Mouse (Mus musculus) kidney, postnatal 14 days (tissue): ENCODE results near the gene Fem1a.
A peak's percentile ranks its signal among the peaks of the same experiment; 100 is the strongest.

Experiments used
- DNase-seq: peaks from one replicate; pipeline ENCODE4 v3.0.0; 2022; ENCODE audit warnings: mixed read lengths

Fem1a gene

DNA sequence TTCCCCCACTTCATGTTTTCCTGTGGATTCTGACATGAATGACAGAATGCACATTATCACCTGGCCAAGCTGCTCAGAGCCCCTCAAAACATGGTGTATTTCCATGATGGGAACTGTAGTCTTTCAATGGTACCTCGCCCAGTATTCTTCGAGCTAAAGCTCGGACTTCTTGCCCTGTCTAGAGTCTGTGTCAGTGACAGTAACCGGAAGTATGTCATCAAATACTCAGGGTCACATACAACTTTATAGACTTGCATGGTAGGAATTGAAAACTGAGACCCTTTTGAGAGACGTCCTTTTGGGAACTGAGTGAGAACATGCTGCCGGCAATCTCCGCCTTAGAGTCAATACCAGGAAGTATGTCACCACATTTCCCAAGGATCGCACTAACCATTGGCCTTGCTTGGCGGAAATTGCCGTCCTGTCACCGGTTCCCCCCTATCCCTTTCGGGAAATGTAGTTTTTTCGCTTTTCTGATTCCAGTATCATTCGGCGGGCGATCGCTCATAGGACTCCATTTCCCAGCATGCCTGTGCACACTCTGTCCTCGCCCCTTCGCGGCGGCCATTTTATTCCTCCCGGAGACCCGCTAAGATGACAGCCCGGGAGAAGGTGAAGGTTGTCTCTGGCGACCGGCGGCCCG lies at the start of gene Fem1a:
Fem1a (plus strand) TSS at position 572 of the 643 bp plus-strand sequence.
- peak; percentile 96 for DNase-seq

DNA sequence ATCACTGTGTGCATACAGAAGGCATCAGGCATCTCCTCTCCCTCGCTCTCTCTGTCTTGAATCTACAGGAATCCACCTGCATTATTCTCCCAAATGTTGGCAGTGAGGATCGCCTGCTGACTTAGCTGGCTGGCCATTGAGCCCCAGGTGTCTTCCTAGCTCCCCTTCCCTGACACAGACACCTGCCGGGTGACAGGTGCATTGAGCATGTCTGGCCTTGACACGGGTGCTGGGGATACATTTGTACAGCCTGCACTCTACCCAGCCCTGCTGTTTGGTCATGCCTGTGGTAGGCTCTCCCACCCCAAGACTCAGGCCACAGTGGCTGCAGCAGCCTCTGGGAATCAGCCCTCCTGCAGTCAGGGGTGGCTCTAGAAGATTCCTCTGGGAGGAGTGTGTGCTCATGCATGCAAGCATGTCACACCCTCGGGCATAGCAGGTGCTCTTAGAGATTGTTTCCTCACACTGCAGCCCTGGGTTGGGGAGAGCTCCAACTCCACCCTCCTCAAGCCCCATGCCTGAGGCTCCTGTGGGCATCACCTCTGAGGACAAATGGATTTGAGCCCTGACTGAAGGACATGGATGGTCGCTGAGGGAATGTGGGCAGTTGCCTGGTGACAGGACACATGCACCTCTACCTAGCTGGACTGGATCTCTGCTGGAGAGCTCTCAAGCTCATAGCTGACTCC lies 49.5 kb upstream of the Fem1a start:
- no peak for DNase-seq

DNA sequence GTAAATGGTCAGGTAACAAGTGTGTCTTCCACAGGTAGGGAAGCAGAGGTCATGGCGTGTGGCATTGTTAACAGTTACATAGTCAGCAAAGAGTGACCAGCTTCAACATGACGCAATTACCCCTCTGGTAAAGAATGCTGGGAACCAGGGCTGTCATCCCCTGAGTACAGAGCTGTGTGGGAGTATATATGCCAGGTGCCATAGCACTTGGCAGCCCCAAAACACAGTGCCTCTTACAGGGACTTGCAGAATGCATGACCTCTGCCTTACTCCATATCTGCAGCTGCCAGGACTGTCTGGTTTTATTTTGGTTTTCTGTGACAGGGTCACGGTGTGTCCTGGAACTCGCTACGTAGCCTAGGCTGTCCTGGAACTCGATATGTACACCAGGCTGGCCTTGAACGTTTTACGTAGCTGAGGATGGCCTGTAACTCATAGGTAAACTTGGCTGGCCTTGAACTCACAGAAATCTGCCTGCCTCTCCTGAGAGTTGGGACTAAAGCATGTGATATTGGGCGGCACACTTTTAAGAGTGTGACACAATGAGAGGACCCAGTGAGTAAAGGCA lies 48.6 kb upstream of the Fem1a start:
- no peak for DNase-seq

GRCm38 (mm10) chr17:56208821-56209220 lies 47.8 kb upstream of the Fem1a start:
- no peak for DNase-seq

DNA sequence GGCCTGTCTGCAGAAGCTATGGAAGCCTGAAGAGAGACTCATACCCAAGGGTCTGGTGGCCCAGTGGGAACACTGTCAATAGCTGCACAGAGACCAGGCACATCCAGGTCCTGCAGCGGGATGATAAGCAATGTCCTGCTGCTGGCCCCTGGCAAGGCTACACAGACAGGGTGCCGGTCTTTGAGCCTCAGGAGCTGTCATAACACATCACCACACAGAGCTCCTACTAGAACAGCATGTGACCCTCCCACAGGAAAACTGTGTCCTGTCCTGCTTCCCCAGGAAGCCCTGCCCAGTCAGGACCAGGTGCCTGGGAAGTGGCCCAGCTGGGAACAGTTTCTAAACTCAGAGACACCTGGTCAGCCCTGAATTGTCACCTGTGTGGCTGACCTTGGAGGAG lies 45.5 kb upstream of the Fem1a start:
- DNase-seq, result peak; percentile 35

DNA sequence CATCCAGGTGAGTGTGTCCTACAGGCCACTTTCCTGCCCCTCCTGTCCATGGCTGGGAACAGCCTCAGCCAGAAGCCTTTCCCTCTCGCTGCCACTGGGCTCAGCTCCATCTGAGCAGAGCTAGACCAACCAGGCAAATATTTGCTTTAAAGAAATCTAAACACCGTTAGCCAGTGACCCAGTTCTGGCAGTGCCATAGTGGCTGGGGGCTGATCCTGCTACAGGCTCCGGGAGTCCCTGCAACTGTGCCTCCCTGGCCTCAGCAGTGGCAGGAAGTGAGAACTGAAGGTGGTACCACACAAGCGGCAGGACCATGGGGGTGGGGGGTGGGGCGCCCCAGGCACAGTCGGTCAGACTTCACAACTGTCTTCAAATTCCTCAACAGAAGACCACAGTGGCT lies 43.9 kb upstream of the Fem1a start:
- no peak for DNase-seq

DNA sequence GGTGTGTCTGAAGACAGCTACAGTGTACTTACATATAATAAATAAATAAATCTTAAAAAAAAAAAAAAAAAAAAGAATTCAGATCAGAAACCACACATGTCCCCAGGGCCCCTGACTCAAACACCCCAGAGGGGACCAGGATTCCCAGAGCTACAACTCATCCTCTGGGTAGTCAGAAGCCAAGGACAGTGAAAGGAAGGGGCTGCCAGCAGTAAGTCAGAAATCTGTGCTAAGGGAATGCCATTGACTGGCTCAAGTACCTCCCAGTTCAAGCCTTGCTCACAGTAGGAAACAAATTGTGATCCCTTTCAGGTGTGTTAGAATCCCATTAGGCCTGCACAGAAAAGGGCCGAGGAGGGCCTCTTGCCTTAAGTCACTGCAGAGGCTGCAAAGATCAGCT lies 42.4 kb upstream of the Fem1a start:
- no peak for DNase-seq

DNA sequence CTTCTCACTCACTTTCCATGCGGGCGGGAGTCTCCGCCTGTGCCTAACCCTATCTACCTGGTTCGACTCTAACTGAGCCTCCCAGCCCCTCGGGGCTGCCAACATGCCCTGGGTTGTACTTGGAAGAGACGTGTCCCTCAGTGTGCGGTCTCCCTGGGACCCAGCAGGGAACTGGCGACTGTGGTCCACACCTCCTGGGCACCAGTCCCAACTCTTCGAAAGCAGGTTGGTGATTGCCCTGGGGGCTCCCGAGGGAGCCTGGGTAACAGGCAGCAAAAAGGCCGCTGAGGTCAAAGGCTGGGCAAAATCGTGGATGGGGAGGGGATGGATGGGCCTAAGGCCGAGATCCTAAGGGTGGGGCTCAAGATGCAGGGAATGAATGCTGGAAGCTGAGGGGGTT lies 38.9 kb upstream of the Fem1a start:
- DNase-seq, result no peak

GRCm38 (mm10) chr17:56218377-56219191 lies 38.0 kb upstream of the Fem1a start, which contains the start of gene Dpp9:
Gene Dpp9, minus strand, starts transcription at chr17:56218905.
- DNase-seq, result peak; percentile 94

- no peak for DNase-seq
Observed at GRCm38 (mm10) chr17:56219251-56219650, 37.4 kb upstream of the Fem1a start.

DNA sequence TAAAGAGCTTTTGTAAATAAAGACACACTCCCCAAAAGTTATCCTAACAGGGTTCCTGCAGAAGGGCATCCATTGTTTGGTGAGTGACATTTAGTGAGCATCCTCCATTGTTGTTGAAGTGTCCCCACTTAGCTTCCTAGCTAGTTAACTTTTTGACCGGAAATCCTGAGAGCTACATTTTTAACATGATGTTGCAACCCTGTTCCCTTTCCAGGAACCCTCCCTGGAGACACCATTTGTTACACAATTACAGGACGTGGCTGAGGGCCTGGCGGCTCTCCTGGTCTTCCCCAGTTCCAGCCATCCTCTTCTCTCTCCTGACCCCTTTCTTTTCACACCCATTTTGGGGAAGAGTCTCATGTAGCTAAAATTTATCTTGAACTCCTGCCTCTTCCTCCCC lies 36.8 kb upstream of the Fem1a start:
- DNase-seq, result peak; percentile 73

GRCm38 (mm10) chr17:56224916-56225315 lies 31.7 kb upstream of the Fem1a start:
- DNase-seq, result no peak

DNA sequence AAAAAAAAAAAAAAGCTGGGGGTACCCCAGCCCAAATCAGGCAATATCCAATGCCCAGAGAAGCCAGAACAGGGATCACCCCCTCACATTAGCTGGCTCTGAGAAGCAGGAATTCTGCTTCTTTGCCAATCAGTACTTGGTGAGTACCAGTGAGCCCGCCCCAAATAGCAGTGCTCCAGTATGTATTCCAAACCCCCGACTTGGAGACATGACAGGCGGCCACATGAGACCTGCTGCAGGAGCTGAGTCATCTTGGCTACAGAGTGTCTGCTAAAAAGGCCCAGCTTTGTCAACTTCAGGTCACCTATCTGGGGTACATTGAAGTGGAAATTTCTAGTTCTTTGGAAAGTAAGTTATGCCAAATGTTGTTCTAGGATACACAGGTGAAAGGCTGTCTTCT lies 30.0 kb upstream of the Fem1a start:
- no peak for DNase-seq

DNA sequence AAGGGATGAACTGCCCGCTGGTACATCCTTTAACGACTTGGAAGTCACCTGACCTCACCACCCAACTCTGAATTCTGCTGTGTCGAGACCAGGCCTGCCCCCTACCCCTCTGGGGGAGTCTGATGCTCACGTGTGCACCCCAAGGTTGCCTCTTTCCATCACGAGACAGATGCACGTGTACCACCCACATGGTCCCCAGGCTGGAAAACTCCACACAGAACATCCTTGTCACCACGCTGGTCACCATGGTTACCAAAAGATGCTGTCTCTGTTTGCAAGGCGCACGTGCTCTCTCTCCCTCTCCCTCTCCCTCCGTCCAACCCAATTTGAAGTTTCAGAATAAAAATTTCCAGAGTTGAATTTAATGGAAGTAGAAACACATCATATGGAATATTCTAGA lies 26.7 kb upstream of the Fem1a start:
- DNase-seq, result no peak

- DNase-seq, result no peak
Observed at GRCm38 (mm10) chr17:56233389-56233788, 23.2 kb upstream of the Fem1a start.

GRCm38 (mm10) chr17:56233818-56234469 lies 22.7 kb upstream of the Fem1a start:
- peak; percentile 71 for DNase-seq

DNA sequence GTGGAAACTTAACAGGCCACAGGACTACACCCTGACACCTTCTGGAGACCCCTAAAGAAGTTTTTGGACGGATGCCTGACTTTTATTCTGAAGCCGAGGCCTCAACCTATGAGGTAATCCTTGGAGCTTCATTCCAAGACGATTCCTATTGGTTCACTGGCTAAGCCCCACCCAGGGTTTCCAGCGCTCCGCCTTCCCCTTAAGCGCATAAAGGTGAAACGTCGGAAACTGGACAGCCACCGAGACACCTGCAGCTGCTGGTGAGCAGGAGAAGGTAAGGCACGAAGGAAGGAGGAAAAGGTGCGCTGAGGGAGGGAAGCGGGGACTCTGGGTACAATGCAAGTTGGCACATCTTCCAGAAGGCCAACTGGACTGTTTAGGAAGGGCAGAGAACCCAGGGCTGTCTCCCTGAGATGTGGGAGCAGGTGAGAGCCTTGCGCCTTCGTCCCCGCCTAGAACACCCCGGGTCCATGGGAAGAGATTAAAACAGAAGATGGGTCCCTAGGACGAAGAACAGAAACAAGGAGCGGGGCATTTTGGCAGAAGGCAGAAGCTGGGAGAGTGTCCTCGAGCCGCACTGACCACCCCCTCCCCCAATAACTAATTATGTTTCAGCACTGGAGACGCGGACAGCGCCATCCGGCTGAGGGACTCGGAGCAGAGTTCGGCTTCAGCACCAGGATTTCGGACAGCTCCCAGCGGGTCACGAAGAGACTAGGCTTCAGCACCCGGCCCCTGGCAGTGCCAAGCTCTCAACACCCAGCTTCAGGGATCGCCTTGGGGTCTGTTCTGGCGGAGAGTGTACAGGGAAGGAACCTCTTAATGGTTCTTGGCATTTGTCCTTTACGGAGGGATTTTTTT lies 14.8 kb upstream of the Fem1a start:
- peak; percentile 92 for DNase-seq

DNA sequence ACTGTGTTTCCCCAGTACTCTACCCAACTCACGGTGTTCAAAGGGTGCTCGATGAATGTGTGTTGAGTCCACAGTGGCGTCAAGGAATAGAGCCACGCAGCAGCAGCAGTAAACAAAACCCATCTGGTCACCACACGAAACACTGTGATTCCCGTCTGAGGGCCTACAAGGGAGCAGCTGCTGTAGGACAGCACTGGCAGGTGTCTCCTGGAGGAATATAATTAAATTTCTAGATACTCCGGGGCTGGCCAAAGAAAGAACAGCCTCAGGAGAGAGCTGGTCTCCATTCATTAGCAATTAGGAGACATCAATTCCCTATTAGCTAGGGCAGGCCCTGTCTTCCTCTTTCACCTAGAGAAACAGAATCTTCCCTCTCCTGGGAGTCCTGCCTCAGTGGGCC lies 11.0 kb upstream of the Fem1a start:
- no peak for DNase-seq

GRCm38 (mm10) chr17:56251136-56251829 lies 5.3 kb upstream of the Fem1a start:
- DNase-seq, result peak; percentile 79

DNA sequence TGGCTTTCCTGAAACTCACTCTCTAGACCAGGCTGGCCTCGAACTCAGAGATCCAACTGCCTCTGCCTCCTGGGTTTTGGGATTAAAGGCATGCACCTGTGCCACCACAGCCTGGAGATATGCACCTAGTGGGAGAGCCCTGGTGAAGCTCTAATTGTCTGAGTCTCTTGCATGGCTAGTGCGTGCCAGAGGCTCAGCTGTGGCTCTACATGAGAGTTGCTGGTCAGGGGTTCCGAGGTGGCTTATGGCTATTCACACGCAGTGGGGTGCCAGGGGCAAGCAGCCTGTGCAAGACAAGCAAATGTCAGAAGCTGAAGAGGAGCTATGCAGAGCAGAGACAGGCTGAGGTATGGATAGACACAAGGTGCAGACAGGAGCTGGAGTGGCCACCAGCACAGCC lies 1.9 kb upstream of the Fem1a start:
- DNase-seq, result no peak

DNA sequence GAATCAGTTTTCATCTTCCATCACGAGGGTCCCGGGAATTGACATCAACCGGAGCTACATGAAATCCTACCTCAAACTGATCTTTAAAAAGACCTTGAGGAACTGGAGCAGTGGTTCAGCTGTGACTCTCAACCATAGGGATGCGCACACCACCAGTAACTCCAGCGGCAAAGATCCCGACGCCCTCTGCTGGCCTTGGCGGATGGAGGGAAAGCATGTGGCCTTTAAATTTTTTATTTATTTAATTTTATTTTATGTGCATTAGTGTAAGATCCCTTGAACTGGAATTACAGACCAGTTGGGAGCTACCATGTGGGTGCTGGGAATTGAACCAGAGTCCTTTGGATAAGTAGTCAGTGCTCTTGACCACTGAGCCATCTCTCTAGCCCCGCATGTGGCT lies 1.2 kb upstream of the Fem1a start:
- DNase-seq, result peak; percentile 47
